Mouse (Mus musculus) T-helper 2 cell (primary cell): ENCODE measurements at regions not wholly inside any gene's neighbourhood (a gene's known extent, or its start where the extent isn't known, plus 50 kb on each side); places are given as distances from the start of the nearest gene placed in this dataset.

Source experiments
- in situ Hi-C: fragments of 300-600 bp; cut with MboI, MseI; formaldehyde crosslinking; loops from one replicate; pipeline ENCODE4 v1.15.1; 2025; ENCODE audit warnings: high pct_unique_total_duplicates

DNA sequence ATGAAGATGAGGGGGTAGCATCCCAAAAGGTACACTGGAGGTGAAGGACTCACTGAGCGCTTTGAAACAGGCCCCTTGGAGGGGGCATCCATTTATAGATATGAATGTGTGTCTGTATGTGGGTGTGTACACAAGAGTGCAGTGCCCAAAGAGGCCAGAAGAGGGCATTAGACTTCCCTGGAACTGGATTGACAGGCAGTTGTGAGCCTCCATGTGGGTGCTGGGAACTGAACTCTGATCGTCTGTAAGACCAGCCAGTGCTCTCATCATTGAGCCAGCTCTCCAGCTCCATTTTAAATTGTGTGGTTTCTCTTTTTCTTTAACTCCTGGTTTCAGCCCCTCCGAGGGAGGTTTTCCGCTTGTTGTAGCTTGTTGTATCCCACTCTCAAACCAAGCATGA lies 67.6 kb upstream of the 1700021F07Rik start:
- in situ Hi-C loops: loop anchor here (5.0 kb wide), 1 partner anchor 237 kb away; the partner anchor contains the start of gene Zbp1

DNA sequence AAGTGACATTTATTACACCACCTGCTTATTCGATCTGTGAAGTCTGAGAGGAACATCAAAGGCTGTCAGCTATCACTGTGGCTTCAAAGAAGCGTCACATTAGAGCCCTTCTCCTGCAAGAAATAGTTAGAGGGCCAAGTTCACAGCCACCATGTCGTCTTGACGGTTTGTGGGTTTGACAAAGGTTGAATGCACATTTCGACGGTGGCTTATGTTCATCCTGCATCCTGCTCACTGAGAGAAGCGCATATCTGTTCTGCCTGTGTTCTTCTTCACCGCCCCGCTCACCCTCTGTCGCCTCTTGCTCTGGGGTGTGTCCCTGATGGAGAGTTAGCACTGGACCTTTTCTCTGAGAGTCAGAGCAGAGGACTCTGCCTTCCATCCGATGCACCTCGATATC lies 67.2 kb upstream of the 1700021F07Rik start:
- in situ Hi-C loops: no loop called here

GRCm38 (mm10) chr2:173456083-173456482 lies 66.3 kb upstream of the 1700021F07Rik start:
- in situ Hi-C loops: no loop called here

DNA sequence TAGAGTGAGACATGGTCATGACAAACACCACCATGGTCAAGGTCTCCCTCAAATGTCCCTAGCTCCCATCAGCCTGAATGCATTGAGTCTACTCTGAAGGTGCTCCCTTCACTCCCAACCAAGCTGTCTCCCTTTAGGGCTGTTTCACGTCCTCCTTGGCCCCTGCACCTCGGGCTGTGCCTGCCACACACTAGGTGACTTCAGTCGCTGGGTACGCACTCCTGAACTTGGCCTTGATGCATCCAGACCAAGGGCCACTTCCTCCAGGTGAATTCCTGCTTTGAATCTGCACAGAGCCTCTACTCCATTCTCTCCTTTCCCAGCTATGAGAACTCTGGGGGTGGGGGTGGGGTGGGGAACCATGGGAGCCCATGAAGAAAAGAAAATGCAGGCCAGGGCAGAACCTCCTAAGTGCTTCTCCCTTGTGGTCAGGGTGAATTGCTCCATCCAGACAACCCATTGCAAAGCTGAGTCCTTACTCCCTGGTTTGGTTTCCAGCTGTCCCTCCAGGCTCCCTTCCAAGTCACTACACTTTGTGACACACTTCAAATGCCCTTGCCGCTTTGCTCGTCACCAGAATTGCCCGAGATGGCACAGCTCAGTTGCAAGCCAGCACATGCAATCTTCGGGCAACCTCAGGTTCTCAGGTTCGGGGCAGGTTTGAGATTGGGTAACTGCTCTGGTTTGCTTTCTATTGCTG lies 65.3 kb upstream of the 1700021F07Rik start:
- in situ Hi-C loops: no loop called here

DNA sequence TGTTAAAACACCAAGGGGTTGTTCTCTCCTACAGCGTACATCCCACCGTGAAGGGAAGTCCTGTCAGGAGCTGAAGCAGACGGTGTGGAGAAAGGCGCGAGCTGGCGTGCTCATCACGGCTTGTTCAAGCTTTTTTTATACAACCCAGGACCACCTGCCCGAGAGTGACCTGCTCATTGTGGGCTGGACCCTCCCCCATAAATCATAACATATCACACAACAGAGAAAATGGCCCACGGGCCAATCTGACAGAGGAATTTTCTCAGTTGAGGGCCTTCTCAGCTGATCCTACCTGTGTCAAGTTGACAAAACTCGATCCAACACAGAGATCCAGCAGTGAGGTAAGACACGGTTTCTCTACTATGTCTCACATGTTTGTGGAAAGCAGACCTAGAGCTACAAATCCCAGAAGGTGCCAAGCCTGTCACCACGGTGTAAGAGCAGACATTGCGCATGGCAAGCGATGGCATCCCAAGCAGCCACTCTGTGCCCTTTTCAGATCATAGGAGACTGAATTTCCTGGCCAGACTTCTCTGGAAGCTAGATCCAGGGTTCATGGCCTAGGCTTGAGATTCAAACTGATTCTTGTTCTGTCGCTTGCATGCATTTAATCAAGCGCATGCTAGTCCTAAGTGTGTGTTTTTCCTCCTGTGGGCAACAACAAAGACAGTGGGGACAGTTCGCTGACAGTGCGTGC lies 64.6 kb upstream of the 1700021F07Rik start:
- in situ Hi-C loops: no loop called here

DNA sequence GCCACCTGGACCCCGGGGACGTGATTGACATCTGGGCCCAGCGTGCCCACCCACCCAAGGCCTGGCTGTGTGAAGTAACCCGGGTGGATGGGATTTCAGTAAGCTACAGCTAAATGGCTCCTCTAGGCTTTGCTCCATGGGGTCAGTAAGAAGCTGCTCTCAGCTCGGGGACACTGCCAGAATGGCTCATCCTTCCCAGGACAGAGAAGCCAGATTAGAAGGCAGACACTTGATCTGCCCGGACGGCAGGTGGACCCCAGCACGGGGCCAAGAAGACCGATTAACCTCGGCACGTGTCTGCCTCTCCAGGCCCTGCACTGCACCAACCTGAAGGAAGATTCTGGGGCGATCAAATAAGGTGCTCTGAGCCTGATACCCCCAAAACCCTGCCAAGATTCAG lies 63.5 kb upstream of the 1700021F07Rik start:
- in situ Hi-C loops: no loop called here

DNA sequence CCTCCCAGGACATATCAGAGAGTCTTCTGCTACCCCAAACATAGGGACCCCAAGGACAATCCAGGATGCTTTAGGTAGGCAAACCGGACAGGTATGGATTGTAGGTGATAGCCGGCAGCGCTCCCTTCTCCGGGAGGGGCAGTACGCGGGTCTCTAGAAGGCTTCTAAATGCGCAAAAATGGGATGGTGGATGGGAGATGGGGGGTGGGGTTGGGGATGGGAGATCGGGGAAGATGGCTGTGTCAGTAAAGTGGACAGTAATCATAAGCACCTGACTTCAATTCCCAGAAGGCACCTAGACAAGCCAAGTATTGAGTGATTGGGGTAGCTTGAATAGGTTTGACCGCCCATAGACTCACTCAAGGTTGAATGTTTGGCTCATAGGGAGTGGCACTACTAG lies 59.1 kb upstream of the 1700021F07Rik start:
- in situ Hi-C loops: no loop called here

DNA sequence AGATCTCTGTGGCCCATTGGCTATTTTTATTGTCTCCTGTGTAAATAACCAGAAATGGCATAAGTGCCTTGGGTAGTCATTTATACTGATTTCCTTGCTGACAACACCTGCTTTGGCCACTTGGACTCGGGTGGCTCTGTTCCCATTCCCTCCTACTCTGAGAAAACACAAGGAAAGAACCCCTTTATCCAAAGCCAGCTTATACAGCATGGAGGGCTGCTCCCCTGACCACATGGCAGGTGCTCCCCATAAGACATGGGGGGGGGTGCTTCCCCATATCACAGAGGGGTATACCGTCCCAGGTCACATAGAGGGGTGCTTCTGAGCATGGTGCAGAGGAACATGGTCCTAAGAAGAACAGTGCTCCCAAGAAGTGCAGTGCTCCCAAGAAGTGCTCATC lies 57.8 kb upstream of the 1700021F07Rik start:
- in situ Hi-C loops: no loop called here

GRCm38 (mm10) chr2:173465006-173465620 lies 57.3 kb upstream of the 1700021F07Rik start:
- in situ Hi-C loops: no loop called here

- in situ Hi-C loops: no loop called here
Measured at GRCm38 (mm10) chr2:173468136-173468535, 54.2 kb upstream of the 1700021F07Rik start.

DNA sequence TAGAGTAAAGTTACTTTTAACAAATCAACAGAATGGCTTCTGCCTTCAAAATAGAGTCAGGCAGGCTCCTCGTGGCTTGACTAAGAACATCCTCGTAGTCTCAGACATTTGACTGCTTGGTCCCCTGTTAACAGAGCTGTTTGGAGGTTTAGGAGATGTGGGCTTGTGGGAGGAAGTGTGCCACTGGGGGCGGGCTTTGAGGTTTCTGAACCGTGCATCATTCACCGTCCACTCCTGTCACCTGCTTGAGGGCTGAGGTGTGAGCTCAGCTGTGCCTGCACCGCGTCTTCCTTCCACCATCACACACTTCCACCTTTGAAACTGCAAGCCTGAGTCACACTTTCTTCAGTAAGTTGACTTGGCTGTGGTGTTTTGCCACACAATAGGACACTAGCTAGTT lies 52.6 kb upstream of the 1700021F07Rik start:
- in situ Hi-C loops: loop anchor here (10.0 kb wide), 2 partner anchors 55 to 355 kb away; partner anchors contain the start of genes 1700021F07Rik and Ctcfl
